Mouse (Mus musculus): Measurements from ENCODE around the gene Il16. TPM values are rescaled to one million over a fixed set of nuclear protein-coding genes. Genes with fewer than 3 reads are reported as not detected.
"Not testable (repeated sequence)": the region's sequence is repeated elsewhere in the genome, so short reads cannot be mapped to it uniquely, and the experiment has no call there.

Il16 gene
- total RNA-seq, 1 experiment from 2014 or later, result 5.7 TPM

- DNase-seq, result no peak
Measured at GRCm38 (mm10) chr7:83735108-83735781, 10.3 kb downstream of the Il16 start.

DNA sequence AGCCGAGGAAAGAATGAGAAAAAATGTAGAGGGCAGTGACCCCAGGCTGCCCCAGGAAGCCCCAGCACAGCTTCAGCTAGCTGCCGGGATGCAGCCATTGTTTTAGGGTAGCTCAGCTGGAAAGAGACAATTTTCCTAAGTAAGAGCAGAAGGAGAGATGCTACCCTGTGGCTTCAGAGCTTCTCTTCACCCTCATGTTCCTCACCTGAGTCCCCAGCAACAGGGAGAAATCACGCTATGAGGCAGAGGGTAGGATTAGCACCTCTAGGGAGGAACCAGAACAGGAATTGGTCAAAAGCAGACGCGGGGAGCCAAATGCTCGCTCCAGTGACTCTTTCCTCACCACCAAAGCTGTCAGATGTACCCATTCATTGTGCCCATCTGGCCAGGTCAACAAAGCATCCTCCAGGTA, 10.8 kb downstream of the Il16 start:
- DNase-seq, result no peak

DNA sequence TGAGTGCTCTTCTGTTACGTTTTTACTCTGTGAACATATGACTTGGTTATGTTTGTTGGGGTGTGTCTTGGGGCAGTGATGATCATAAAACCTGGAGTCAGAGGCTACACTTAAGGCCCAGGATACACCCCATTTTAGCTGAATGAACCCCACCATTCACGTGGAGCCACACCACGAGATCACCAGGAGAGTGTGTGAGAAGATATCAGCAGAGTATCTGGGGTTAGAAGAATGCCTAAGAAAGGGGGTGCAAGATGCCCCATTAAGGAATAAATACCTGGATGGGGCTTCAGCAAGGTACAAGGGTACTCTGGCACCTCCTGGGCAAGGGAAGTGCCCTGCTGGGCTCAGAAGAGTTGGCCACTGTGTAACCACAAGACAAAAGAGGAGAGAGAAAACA, 11.3 kb downstream of the Il16 start:
- no peak for DNase-seq

- no peak for DNase-seq
Measured at GRCm38 (mm10) chr7:83732781-83733180, 12.7 kb downstream of the Il16 start.

DNA sequence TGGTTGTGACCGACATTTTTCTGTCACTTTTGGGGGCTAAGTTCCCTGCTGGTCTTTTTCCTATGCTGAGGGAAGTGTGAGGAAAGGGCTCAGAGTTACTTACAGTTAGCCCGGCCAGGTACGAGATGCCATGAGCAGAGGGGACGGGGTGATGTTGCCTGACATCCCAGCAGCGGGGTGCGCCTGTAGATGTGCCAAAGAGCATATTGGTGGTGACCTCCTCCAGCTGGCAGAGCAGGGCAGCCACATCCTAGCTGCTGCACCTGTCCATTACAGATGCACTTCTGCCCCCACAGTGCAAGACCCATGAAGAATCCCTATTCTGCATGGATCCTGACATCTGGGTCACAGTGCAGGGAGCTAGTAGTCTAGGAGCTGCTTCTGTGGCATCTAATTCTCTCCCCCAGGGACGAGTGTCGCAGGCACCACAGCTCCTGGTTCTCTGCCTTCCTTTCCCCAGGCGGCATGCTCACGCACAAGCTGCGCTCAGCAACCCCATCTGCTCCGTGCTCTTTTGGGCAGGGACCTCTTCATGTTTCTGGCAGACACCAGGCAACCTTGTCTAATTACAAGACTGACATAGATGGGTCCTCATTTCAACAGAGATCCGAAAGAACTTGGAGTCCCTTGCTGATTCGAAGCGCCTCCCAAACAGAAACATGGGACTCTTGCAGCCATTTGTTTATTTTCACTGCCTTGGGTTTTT, 13.4 kb downstream of the Il16 start:
- no peak for DNase-seq

DNA sequence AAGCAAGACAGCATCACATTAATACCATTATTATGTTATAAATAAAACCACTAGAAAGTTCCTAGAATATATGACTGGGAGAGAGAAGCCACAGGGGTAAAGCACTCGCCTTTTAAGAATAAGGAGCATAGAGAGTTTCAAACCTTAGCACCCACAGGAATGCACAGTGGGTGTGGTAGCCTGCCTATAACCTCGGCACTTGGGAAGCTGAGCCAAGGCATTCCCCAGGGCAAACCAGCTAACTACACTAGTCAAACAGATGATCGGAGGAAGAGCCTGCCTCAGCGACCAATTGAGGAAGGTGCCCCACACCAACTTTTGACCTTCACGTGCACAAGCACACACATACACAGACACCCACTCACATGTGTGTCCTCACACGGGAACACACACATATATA, 14.2 kb downstream of the Il16 start:
- DNase-seq, result no peak

DNA sequence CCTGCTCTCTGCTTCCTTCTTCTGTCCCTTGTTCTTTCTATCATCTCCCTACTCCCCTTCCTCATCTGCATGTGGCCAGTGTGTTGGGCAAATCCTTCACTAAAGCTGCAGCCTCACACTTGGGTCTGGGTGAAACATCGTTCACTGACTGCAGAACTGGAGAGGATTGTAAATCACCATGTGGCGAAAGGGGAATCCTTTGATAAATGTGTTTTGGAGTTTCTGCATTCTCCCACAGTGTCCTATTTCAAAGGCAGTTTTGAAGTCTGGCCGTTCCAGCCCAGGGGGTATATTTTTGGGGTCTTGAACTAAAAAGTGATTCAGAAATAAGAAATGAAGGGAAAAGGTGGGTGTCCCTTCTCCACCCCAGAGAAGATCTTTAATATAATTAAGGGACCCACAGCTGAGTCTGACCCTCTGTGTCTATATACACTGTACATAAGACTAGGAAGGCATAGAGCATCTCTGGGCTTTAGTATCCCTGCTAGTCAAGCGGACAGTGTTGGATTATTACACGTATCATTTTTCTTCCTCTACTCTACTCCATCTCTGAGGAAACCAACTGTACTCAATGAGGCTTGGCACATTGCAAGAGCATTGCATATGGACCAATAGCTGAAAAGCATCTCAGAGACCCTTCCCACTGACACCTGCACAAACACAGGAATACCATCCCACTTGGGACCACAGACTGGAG, 18.4 kb downstream of the Il16 start:
- DNase-seq, result no peak

DNA sequence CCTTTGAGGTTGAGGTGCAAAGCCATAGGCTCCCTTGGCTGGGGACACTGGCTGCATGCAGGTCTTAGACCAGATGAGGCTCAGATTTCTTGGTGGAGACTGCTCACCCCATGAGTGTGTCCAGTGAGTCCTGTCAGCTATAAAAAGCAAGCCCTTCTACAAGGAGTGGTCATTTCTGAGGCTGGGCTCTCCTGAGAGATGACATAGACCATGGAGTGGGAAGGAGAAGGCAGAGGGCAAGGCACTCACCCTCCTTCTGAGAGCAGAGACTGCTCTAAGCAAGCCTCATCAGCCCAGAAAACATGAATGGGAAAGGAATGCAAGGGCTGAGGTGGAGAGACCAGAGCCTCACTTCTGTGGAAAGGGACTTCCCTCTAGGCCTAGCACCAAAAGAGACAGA, 19.7 kb downstream of the Il16 start:
- DNase-seq, result no peak

GRCm38 (mm10) chr7:83724541-83724940, 21.0 kb downstream of the Il16 start:
- DNase-seq, result no peak

- no peak for DNase-seq
Measured at GRCm38 (mm10) chr7:83723954-83724353, 21.6 kb downstream of the Il16 start.

DNA sequence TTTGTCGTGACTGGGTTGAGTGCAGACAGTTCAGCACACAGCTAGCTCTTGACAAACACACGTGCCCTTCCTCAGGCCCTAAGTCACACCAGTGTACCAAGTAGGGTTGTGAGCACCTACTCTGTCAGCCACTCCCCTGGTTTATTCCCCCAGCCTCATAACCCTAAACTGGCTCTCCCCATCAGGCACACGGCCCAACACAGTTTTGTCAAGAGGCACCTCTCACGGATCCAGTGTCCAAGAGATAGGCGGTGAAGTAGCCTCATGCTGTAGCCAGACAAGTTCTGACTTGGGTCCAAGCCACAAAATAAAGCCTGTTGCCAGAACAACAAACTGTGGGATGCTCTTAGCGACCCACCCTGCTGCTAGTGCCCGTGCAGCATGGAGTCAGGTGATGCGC, 22.3 kb downstream of the Il16 start:
- DNase-seq, result no peak

- DNase-seq, result no peak
Measured at GRCm38 (mm10) chr7:83722485-83722884, 23.0 kb downstream of the Il16 start.

DNA sequence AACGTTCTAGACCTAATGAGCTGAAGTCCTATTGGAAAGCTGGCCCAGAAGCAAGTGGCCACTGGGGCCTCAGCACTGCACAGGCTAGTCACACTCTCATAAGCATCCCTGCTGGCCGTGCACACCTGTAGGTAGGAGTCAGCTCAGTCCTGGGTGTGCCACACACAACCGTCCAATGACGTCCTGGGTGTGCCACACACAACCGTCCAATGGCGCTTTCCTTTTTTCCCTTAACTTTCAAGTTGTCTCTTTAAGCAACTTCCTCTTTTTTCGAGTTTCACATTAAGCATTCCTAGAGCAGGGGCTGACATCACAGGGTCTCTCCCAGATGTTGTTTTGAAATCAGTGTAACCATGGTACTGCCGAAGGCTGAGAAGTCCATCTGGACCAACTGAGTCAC, 25.3 kb downstream of the Il16 start:
- no peak for DNase-seq

DNA sequence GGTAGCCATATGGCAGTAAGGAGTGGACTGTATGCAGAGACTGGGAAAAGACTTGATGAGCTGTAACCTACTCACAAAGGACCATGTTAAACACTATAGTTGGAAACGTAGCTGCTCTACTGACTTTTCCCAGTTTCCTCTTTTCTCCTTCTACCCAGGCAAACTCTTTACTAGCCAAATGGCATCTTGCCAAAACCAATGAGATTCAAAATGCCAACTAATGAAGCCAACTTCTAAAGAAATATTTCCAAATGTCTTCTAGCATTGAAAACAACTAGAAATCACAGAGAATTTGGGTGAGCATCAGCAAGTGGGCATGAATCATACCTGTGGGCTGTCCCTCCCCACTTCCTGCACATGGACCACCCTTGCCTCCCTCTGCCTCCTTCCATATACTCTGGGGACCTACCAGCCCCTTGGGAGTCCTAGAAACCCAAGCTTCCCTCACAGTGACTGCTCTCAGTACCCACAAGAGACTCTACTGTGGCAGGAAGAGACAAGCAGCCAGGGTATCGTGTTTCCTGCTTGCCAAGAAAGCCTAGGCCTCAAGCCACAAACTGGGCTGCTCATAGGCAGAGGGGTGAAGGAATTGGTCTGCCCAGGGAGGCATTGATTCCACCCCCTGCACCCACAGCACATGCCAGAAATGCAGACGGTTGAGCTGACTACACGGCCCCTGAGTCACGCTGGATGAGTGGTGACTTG, 28.4 kb downstream of the Il16 start:
- peak; percentile 19 for DNase-seq

GRCm38 (mm10) chr7:83713639-83714038, 31.9 kb downstream of the Il16 start:
- no peak for DNase-seq

- not testable (repeated sequence) for DNase-seq
Measured at GRCm38 (mm10) chr7:83711676-83712259, 33.8 kb downstream of the Il16 start.

GRCm38 (mm10) chr7:83703046-83703775, 42.3 kb downstream of the Il16 start:
- DNase-seq, result no peak

GRCm38 (mm10) chr7:83699066-83699745, 46.3 kb downstream of the Il16 start:
- DNase-seq, result no peak

DNA sequence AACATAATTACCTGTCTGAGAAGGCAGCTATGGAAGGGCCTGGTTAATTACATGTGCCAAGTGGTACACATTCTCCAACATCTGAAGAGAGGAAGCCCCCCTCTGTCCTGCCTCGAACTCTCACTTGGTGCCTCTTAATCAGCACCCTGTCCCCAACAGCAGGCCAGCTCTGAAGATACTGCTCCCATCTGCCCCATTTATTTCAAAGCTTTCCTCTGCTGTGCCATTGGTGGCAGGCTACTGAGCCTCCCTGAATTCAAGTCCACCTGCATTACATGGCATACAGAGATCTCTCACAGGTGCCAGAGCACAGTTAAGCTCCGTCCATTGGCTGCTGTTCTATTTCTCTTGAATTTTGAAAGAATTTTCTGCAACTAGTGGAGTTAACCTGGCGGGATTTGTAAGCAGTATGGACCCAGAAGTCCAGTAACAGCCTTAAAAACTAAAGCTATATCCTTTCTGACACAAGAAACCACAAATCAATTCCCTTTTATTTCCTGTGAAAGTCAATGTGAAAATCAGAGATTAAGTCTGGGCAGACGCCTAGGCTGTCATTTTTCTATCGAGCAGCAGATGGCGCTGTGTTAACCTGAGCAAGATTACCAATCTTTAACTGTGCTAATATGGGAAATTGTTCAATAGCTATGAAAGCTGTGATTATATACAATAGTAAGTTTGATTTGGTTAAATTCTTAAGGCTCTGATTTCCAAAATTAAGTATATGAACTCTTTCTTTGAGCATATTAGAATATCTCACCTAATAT, 49.9 kb downstream of the Il16 start:
- peak; percentile 29 for DNase-seq

- no peak for DNase-seq
Measured at GRCm38 (mm10) chr7:83682640-83683274, 62.8 kb downstream of the Il16 start.
